Mouse (Mus musculus): ENCODE data around the gene Tifa.

GRCm38 (mm10) chr3:127780921-127781320 lies 8.7 kb upstream of the Tifa start:
- TF ChIP-seq POLR2A (IDR thresholded peaks at IDR 0.05; ENCODE audit: low read depth, low read length) (no peak), CTCF (IDR thresholded peaks at IDR 0.05; ENCODE audit: extremely low read depth, insufficient read depth, insufficient read length, insufficient replicate concordance) (no peak)
